Mouse (Mus musculus) ES-E14 (cell line): ENCODE data around the gene S1pr2. TPM values are rescaled to one million over a fixed set of nuclear protein-coding genes. Genes with fewer than 3 reads are reported as not detected.

Source experiments
- DNase-seq: peaks from one replicate; pipeline ENCODE4 v3.0.0-alpha.2; 2013; ENCODE audit warnings: low read depth, low spot score
- H3K27ac ChIP-seq: 2 replicates; pipeline ENCODE4 v1.5.1; 2012; ENCODE audit warnings: low read depth, mild to moderate bottlenecking, low read length, moderate library complexity, mixed read lengths; ENCODE audit not compliant: poor library complexity, insufficient read depth, severe bottlenecking
- H3K36me3 ChIP-seq: 2 replicates; pipeline ENCODE4 v1.6.1; 2012; ENCODE audit warnings: mild to moderate bottlenecking, low read length, moderate library complexity, mixed read lengths; ENCODE audit not compliant: control insufficient read depth, poor library complexity, insufficient read depth, severe bottlenecking
- H3K4me1 ChIP-seq, 2 experiments: fragments of 150-350 bp in 1 of 2; sonication (generic) in 1 of 2; 2 replicates each; pipeline ENCODE4 v1.6.1; 2012; ENCODE audit warnings: low read length in 2 of 2, mild to moderate bottlenecking in 1 of 2, mixed read lengths in 1 of 2; ENCODE audit not compliant: control insufficient read depth in 2 of 2, insufficient read depth in 2 of 2, poor library complexity in 1 of 2
- H3K4me3 ChIP-seq, 2 experiments: fragments of 150-350 bp in 1 of 2; sonication (generic) in 1 of 2; 2 replicates each; pipeline ENCODE4 v1.5.1; 2012; ENCODE audit warnings: low read length in 2 of 2, low read depth in 1 of 2, mild to moderate bottlenecking in 1 of 2, mixed read lengths in 1 of 2; ENCODE audit not compliant: insufficient read depth in 1 of 2, poor library complexity in 1 of 2, severe bottlenecking in 1 of 2
- H3K9ac ChIP-seq: 2 replicates; pipeline ENCODE4 v1.6.1; 2012; ENCODE audit warnings: low read depth, mild to moderate bottlenecking, low read length, mixed read lengths; ENCODE audit not compliant: poor library complexity, insufficient read depth, severe bottlenecking
- H3K9me3 ChIP-seq: fragments of 150-350 bp; sonication (generic); 2 replicates; pipeline ENCODE4 v1.6.1; 2012; ENCODE audit warnings: low read depth, mild to moderate bottlenecking, low read length; ENCODE audit not compliant: control insufficient read depth, insufficient read depth
- CHD2 ChIP-seq: IDR thresholded peaks from 2 replicates; pipeline ENCODE4 v1.6.1; 2014; ENCODE audit warnings: mild to moderate bottlenecking, low read depth, low read length, inconsistent platforms
- HCFC1 ChIP-seq: IDR thresholded peaks from 2 replicates; pipeline ENCODE4 v1.6.1; 2012; ENCODE audit warnings: low read length, inconsistent platforms, borderline replicate concordance; ENCODE audit not compliant: insufficient read depth
- MAFK ChIP-seq: IDR thresholded peaks from 2 replicates; pipeline ENCODE4 v1.6.1; 2014; ENCODE audit warnings: mild to moderate bottlenecking, low read depth, low read length, inconsistent platforms; ENCODE audit not compliant: insufficient read depth
- ZC3H11A ChIP-seq: IDR thresholded peaks from 2 replicates; pipeline ENCODE4 v1.6.1; 2012; ENCODE audit warnings: low read depth, mild to moderate bottlenecking, inconsistent platforms, low read length, borderline replicate concordance
- ZNF384 ChIP-seq: IDR thresholded peaks from 2 replicates; pipeline ENCODE4 v1.6.1; 2012; ENCODE audit warnings: low read depth, low read length, inconsistent platforms
- in situ Hi-C, 2 experiments: fragments of 600-800 bp; cut with MboI; formaldehyde crosslinking; loops; one replicate each; pipeline ENCODE4 v1.15.1; 2025; ENCODE audit warnings: low sequenced_read_pairs in 2 of 2, inconsistent platforms in 1 of 2; ENCODE audit not compliant: unreplicated experiment in 2 of 2
- total RNA-seq: library from RNA; depleted of rRNA; stranded (reverse); fragments of 300-350 nt; gene quantifications from 2 replicates; pipeline ENCODE4 v1.2.3, GENCODE M21; 2012

Gene S1pr2
- total RNA-seq, 1 experiment: 35.7 TPM

- no peaks in the 10 kb centered on the region for H3K9me3 ChIP-seq
- H3K9ac ChIP-seq: peak overlapping the region; percentile 92
- H3K4me3 ChIP-seq: peak overlapping the region; percentile 83 to 96
- H3K27ac ChIP-seq: peak overlapping the region; percentile 74
- peaks cover 4% of the 10 kb centered on the region; the same call in 1 of the 2 replicates for H3K36me3 ChIP-seq
- H3K4me1 ChIP-seq: peaks cover 2 to 11% of the 10 kb centered on the region in 2 experiments; a peak in 3 of 4 replicates
- peak; percentile 92 for DNase-seq
- in situ Hi-C loops: no loop called here
- TF ChIP-seq MAFK (no peak), HCFC1 (peak; percentile 25; the same call in 1 of the 2 replicates), ZNF384 (peak; percentile 73), CHD2 (no peak), ZC3H11A (no peak)
These were observed 23.9 kb downstream of the S1pr2 start for GRCm38 (mm10) chr9:20952520-20953227.

- H3K9ac ChIP-seq: peak overlapping the region; percentile 92
- peaks cover 4 to 13% of the 10 kb centered on the region in 2 experiments; a peak in 3 of 4 replicates for H3K4me1 ChIP-seq
- H3K36me3 ChIP-seq: peaks cover 4% of the 10 kb centered on the region; the same call in 1 of the 2 replicates
- TF ChIP-seq HCFC1: no peak
- no peak for TF ChIP-seq CHD2
- no peak for TF ChIP-seq MAFK
- TF ChIP-seq ZNF384: no peak
- no peak for TF ChIP-seq ZC3H11A
- peak overlapping the region; percentile 83 to 96 for H3K4me3 ChIP-seq
- peak overlapping the region; percentile 74 for H3K27ac ChIP-seq
- no peaks in the 10 kb centered on the region for H3K9me3 ChIP-seq
- in situ Hi-C loops: no loop called here
- DNase-seq: no peak
These were observed 24.5 kb downstream of the S1pr2 start for GRCm38 (mm10) chr9:20951966-20952519.

GRCm38 (mm10) chr9:20951441-20951840, 25.1 kb downstream of the S1pr2 start:
- Histone ChIP-seq H3K9me3 (no peaks in the 10 kb centered on the region), H3K9ac (peak overlapping the region; percentile 92), H3K36me3 (peaks cover 5% of the 10 kb centered on the region; the same call in 1 of the 2 replicates), H3K4me1 (peaks cover 7 to 15% of the 10 kb centered on the region in 2 experiments), H3K4me3 (peak overlapping the region; percentile 83 to 96), H3K27ac (no peak overlapping the region; the same call in 1 of the 2 replicates)
- no peak for TF ChIP-seq HCFC1
- TF ChIP-seq CHD2: no peak
- TF ChIP-seq ZC3H11A: no peak
- TF ChIP-seq ZNF384: no peak
- TF ChIP-seq MAFK: no peak
- in situ Hi-C loops: no loop called here
- no peak for DNase-seq

DNA sequence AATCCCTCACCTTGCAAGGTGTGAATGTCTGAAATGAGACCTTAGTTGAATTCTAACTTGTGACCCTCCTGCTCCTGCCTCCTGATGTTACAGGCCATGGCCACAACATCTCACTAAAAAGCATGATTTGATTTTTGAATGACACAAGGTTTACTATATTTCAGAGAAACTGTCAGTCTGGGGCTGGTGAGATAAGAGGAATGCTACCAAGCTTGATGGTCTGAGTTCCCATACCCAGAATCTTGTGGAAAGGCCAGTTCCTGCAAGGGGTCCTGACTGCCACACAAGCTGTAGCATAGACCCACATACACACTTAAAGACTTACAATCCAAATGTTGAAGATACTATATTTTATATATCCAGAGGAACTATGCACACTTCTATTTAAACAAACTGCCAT, 26.2 kb downstream of the S1pr2 start:
- in situ Hi-C loops: no loop called here
- Histone ChIP-seq H3K9me3 (no peaks in the 10 kb centered on the region), H3K36me3 (peaks cover 9% of the 10 kb centered on the region; the same call in 1 of the 2 replicates), H3K4me3 (no peak overlapping the region), H3K9ac (no peak overlapping the region; the same call in 1 of the 2 replicates), H3K4me1 (peaks cover 7 to 20% of the 10 kb centered on the region in 2 experiments), H3K27ac (no peak overlapping the region)
- DNase-seq: no peak
- no peak for TF ChIP-seq ZC3H11A
- no peak for TF ChIP-seq HCFC1
